Mouse (Mus musculus) intestine, embryonic 16.5 days (tissue): ENCODE measurements at regions not wholly inside any gene's neighbourhood (a gene's known extent, or its start where the extent isn't known, plus 50 kb on each side); places are given as distances from the start of the nearest gene placed in this dataset.

Experiments
- ATAC-seq: fragments of 200-750 bp; cut with Nextera tagmentation; 2 replicates; pipeline ENCODE4 v1.8.0; 2017; ENCODE audit warnings: moderate TSS enrichment, moderate library complexity
- H3K27ac ChIP-seq: fragments of 300-500 bp; sonication (generic); 2 replicates; pipeline ENCODE4 v1.5.1; 2014; ENCODE audit warnings: mild to moderate bottlenecking, low read length
- H3K27me3 ChIP-seq: fragments of 300-500 bp; sonication (generic); replicated peaks from 2 replicates; pipeline ENCODE4 v1.6.1; 2014; ENCODE audit warnings: low read length, control low read depth, mixed read lengths; ENCODE audit not compliant: control insufficient read depth, insufficient read depth
- H3K36me3 ChIP-seq: fragments of 300-500 bp; sonication (generic); 2 replicates; pipeline ENCODE4 v1.6.1; 2014; ENCODE audit warnings: low read length, control low read depth; ENCODE audit not compliant: control insufficient read depth, insufficient read depth
- H3K4me1 ChIP-seq: fragments of 300-500 bp; sonication (generic); 2 replicates; pipeline ENCODE4 v1.6.1; 2014; ENCODE audit warnings: low read length, control low read depth, mixed read lengths; ENCODE audit not compliant: control insufficient read depth, insufficient read depth
- H3K4me2 ChIP-seq: fragments of 300-500 bp; sonication (generic); 2 replicates; pipeline ENCODE4 v1.6.1; 2014; ENCODE audit warnings: low read depth, low read length, control low read depth
- H3K4me3 ChIP-seq: fragments of 300-500 bp; sonication (generic); 2 replicates; pipeline ENCODE4 v1.5.1; 2014; ENCODE audit warnings: mild to moderate bottlenecking, low read length
- H3K9ac ChIP-seq: fragments of 300-500 bp; sonication (generic); 2 replicates; pipeline ENCODE4 v1.6.1; 2014; ENCODE audit warnings: low read depth, low read length
- H3K9me3 ChIP-seq: fragments of 300-500 bp; sonication (generic); 2 replicates; pipeline ENCODE4 v1.6.1; 2016; ENCODE audit warnings: low read length, control low read depth; ENCODE audit not compliant: control insufficient read depth
- WGBS: fragments of 180-500 bp; shearing (Covaris S2); extraction: QIAGEN DNeasy Blood & Tissue Kit; methylation state at CpG from one replicate; pipeline ENCODE4 v1.1.7; 2014; 5-methylcytosine and 5-hydroxymethylcytosine counted together

GRCm38 (mm10) chr4:125865057-125865456 lies 159.3 kb upstream of the Csf3r start:
- H3K27me3 ChIP-seq, result no peaks in the 10 kb centered on the region
- no peaks in the 10 kb centered on the region for H3K36me3 ChIP-seq
- H3K4me3 ChIP-seq, result no peak overlapping the region
- no peak for ATAC-seq
- 28% methylated on average over 8 of the region's 8 CpGs for WGBS
- H3K9me3 ChIP-seq, result no peaks in the 10 kb centered on the region
- no peak overlapping the region for H3K4me2 ChIP-seq
- H3K4me1 ChIP-seq, result no peaks in the 10 kb centered on the region
- no peak overlapping the region for H3K9ac ChIP-seq
- H3K27ac ChIP-seq, result no peak overlapping the region

DNA sequence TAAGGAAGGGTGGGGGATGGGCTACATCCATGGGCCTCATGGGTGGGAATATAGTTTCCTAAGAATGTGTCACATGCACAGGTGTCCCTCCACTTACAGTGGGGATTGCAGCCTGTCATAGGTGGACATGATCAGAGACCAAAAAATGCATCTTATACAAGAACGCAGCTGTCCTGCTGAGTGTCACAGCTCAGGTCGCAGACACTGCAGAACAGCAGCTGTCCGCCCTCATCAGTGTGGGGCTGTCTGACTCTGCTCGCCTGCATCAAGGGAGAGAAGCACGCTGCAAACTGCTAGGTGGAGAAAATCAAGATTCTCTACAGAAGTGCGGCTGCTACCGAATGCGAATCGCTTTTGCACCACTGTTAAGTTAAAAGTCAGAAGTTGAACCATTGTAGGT lies 158.6 kb upstream of the Csf3r start:
- Histone ChIP-seq H3K4me1 (no peaks in the 10 kb centered on the region), H3K9me3 (no peaks in the 10 kb centered on the region), H3K4me2 (no peak overlapping the region), H3K36me3 (no peaks in the 10 kb centered on the region), H3K27ac (no peak overlapping the region), H3K27me3 (no peaks in the 10 kb centered on the region), H3K9ac (no peak overlapping the region), H3K4me3 (no peak overlapping the region)
- ATAC-seq, result no peak
- 69% methylated on average over 9 of the region's 9 CpGs for WGBS

DNA sequence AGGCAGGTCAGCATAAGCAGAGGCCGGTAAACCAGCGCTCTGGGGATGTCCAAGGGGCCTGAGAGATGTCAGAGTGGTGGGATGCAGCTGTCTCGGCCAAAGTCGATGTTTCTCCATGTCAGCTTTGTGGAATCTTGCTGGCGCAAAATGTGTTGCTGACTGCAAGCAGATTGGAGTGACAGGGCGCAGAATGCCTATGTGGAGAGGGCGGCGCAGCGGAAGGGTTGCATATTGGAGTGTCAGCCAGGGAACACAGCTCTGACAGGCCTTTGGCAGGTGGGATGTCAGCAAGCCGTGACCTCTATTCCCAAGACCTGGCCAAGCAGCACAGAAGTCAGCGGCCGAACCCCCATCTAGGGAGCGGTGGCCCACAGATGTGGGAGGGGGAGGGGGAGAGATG lies 153.1 kb upstream of the Csf3r start:
- no peak overlapping the region for H3K9ac ChIP-seq
- no peaks in the 10 kb centered on the region for H3K9me3 ChIP-seq
- no peak overlapping the region for H3K4me3 ChIP-seq
- 82% methylated on average over 13 of the region's 13 CpGs for WGBS
- no peak for ATAC-seq
- no peak overlapping the region for H3K27ac ChIP-seq
- H3K4me1 ChIP-seq, result no peaks in the 10 kb centered on the region
- no peak overlapping the region for H3K4me2 ChIP-seq
- H3K27me3 ChIP-seq, result no peaks in the 10 kb centered on the region
- no peaks in the 10 kb centered on the region for H3K36me3 ChIP-seq

DNA sequence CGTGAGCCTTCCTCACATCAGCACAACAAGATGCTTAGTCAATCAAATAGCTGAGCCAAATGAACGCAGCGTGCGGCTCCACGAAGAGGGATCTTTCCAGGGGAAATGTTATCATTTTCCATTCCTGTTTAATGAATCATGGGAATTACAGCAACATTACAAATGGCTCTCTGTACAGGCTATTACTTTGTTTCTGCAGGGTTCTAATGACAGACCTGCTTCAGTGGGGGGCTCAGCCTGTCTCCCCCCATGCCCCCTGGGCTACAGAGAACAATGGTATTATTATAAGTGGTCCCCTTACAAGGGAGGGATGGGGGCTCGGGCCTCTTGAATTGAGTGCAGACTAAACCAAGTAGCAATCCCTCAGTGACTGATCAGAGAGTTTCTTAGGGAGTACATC lies 144.3 kb upstream of the Csf3r start:
- Histone ChIP-seq H3K36me3 (no peaks in the 10 kb centered on the region), H3K4me1 (no peaks in the 10 kb centered on the region), H3K4me2 (no peak overlapping the region), H3K4me3 (no peak overlapping the region), H3K9ac (no peak overlapping the region), H3K27ac (no peak overlapping the region), H3K27me3 (no peaks in the 10 kb centered on the region), H3K9me3 (no peaks in the 10 kb centered on the region)
- ATAC-seq, result no peak
- 62% methylated on average over 6 of the region's 6 CpGs for WGBS

DNA sequence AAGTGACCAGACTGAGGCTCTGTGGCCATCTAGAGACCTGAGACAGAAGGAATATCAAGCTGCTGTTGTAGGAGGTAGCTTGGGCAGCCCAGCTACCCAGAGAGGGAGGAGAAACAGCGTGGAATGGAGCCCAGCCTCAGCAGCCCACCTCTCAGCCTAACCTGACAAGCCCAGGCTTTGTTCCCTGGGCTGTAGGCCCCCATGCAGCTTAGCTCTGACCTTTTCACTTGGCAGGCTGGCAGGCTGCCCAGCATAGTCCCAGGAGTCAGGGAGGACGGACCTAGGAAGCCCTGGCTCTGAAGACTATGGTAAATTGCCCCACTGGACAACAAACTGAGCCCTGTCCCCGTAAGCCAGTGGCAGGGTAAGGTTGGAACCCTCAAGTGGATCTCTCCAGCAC lies 141.8 kb upstream of the Csf3r start:
- Histone ChIP-seq H3K4me1 (no peaks in the 10 kb centered on the region), H3K9me3 (no peaks in the 10 kb centered on the region), H3K27ac (no peak overlapping the region), H3K4me2 (no peak overlapping the region), H3K36me3 (no peaks in the 10 kb centered on the region), H3K27me3 (no peaks in the 10 kb centered on the region), H3K4me3 (no peak overlapping the region), H3K9ac (no peak overlapping the region)
- no peak for ATAC-seq
- WGBS, result 45% methylated on average over 3 of the region's 3 CpGs

GRCm38 (mm10) chr4:125890510-125890909 lies 133.8 kb upstream of the Csf3r start:
- no peaks in the 10 kb centered on the region for H3K27me3 ChIP-seq
- H3K4me3 ChIP-seq, result no peak overlapping the region
- H3K9me3 ChIP-seq, result no peaks in the 10 kb centered on the region
- H3K9ac ChIP-seq, result no peak overlapping the region
- H3K4me2 ChIP-seq, result no peak overlapping the region
- H3K36me3 ChIP-seq, result no peaks in the 10 kb centered on the region
- no peaks in the 10 kb centered on the region for H3K4me1 ChIP-seq
- WGBS, result 58% methylated on average over 4 of the region's 4 CpGs
- ATAC-seq, result no peak
- H3K27ac ChIP-seq, result no peak overlapping the region

DNA sequence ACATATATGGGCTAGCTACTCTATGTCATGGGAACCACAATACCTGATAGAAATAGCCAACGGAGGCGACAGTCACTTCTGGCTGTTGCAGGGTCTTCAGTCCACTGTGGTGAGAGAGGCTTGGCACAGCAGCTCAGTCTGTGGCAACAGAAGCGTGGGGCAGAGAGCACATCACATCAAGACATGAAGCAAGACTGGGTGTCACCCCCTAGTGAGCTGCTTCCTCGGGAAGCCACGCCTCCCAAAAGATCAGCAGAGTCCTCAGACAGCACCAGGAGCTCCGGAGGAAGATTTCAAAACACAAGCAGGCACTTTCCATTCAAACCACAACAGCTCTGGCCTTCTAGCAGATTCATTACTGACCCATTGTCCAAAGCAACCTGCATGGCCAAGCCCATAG lies 131.2 kb upstream of the Csf3r start:
- Histone ChIP-seq H3K27me3 (no peaks in the 10 kb centered on the region), H3K4me3 (no peak overlapping the region), H3K4me2 (no peak overlapping the region), H3K9me3 (no peaks in the 10 kb centered on the region), H3K27ac (no peak overlapping the region), H3K36me3 (no peaks in the 10 kb centered on the region), H3K4me1 (no peaks in the 10 kb centered on the region), H3K9ac (no peak overlapping the region)
- no peak for ATAC-seq
- WGBS, result 68% methylated on average over 6 of the region's 6 CpGs

GRCm38 (mm10) chr4:125897707-125898106 lies 126.6 kb upstream of the Csf3r start:
- Histone ChIP-seq H3K9me3 (no peaks in the 10 kb centered on the region), H3K4me2 (no peak overlapping the region), H3K27me3 (no peaks in the 10 kb centered on the region), H3K4me1 (no peaks in the 10 kb centered on the region), H3K9ac (no peak overlapping the region), H3K27ac (no peak overlapping the region), H3K36me3 (no peaks in the 10 kb centered on the region), H3K4me3 (no peak overlapping the region)
- no peak for ATAC-seq
- 62% methylated on average over 2 of the region's 2 CpGs for WGBS

DNA sequence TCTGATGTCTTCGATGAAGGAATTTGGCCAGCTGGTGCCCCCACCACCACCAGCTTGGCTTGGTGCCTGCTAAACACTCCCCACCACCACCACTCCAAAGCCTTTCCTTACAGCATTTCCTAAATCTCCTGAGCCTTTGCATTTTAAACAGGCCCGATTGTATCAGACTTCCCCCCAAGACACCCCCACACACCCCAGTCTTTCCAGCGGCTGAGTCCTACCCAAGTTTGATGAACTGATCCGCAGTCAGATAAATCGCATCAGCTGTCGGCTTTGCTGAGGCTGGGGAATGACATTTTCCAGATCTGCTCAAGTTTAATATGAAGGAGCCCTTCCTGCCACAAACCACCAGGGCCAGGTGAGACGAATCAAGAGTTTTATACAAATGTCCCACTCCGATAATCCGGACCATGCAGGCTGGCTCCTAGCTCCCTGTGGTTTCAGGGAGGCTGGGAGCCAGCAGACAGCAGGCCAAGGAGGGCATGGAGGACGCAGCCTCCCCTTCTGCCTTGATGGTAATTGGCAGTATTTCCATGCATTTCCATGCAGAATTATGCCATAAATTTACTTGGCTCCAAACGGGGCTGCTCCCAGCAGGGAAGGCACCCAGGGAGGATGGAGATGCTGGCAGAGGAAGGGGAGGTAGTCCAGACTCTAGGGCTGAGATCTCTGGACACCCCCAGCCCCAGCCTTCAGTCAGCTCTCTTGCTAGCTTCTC lies 125.6 kb upstream of the Csf3r start:
- Histone ChIP-seq H3K36me3 (no peaks in the 10 kb centered on the region), H3K4me3 (no peak overlapping the region), H3K9ac (no peak overlapping the region), H3K27ac (no peak overlapping the region), H3K4me1 (no peaks in the 10 kb centered on the region), H3K4me2 (no peak overlapping the region), H3K9me3 (no peaks in the 10 kb centered on the region), H3K27me3 (no peaks in the 10 kb centered on the region)
- no peak for ATAC-seq
- 39% methylated on average over 11 of the region's 11 CpGs for WGBS
